Mouse (Mus musculus): ENCODE measurements around the gene Alox12.
A peak's percentile ranks its signal among the peaks of the same experiment; 100 is the strongest.

Alox12 gene

GRCm38 (mm10) chr11:70239541-70240279, 15.4 kb downstream of the Alox12 start, which contains the start of the genes Gm21988 and Rnasek:
Gene Gm21988, minus strand, starts transcription at chr11:70239830.
Gene Rnasek, minus strand, starts transcription at chr11:70239842.
- DNase-seq (ENCODE audit: low read depth, low spot score) = peak; percentile 88

GRCm38 (mm10) chr11:70238591-70239440, 16.3 kb downstream of the Alox12 start:
- no peak for DNase-seq (ENCODE audit: low read depth, low spot score)

- DNase-seq (ENCODE audit: low read depth, low spot score) = peak; percentile 95
These were observed 17.5 kb downstream of the Alox12 start, which contains the start of gene 0610010K14Rik for GRCm38 (mm10) chr11:70237457-70238167. Gene 0610010K14Rik, minus strand, starts transcription at chr11:70237914.

DNA sequence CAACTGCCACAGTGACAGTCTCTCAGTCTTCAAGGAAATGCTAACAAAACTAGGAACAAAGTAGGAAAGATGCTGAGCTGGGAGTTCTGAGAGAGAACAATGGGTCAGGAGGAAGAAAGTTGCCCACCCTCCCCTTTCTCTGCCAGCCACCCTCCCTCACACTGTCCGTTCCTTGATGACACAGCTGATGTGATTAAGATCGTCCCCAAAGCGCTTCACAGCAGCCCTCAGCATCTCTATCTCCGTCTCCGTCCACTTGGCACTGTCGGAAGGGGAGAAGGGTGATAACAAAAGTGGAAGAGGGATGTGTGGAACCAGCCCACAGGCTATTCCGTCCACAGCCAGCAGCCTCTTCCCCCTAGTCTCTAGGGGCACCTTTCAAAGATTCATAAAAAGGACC, 18.4 kb downstream of the Alox12 start:
- no peak for DNase-seq (ENCODE audit: low read depth, low spot score)

- DNase-seq (ENCODE audit: low read depth, low spot score) = no peak
These were observed 19.8 kb downstream of the Alox12 start for GRCm38 (mm10) chr11:70235254-70235900.

DNA sequence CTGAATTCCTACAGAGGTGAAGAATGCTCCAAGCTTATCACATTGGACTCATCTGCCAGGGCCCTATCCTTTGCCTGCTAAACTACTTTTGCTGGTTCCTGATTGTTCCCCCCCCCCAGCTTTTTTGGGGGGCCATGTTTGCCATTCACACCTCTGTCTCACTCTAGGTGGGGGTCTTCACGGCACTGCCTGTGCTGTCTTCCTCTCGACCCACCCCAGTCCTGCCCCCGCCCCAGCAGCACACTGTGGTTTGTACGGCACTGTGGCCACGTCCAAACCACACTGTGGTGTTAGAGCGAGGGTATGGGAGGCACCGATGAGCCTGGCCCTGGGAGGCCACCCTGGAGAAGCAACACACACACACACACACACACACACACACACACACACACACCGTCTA, 20.7 kb downstream of the Alox12 start:
- DNase-seq (ENCODE audit: low read depth, low spot score) = no peak

DNA sequence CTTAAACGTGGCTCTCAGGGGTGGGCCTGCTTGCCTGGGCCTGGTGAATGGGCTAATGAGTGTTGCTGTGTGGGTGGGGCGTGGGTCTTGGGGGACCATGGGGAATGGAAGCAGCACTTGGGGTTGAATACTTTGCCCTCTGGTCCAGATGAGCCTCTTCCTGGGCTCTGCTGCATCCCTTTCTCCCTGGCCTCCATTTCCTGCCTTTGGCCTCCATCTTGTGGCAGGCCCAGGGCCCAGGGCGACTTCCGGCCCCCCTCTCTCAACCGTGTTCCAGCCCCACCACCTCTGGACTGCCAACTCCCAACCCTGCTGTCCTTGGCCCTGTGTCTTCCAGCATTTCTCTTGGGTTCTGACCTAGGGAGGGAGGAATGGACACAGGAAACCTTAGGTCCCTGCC, 21.1 kb downstream of the Alox12 start:
- DNase-seq (ENCODE audit: low read depth, low spot score) = no peak

GRCm38 (mm10) chr11:70233016-70233415, 22.1 kb downstream of the Alox12 start:
- DNase-seq (ENCODE audit: low read depth, low spot score) = no peak

DNA sequence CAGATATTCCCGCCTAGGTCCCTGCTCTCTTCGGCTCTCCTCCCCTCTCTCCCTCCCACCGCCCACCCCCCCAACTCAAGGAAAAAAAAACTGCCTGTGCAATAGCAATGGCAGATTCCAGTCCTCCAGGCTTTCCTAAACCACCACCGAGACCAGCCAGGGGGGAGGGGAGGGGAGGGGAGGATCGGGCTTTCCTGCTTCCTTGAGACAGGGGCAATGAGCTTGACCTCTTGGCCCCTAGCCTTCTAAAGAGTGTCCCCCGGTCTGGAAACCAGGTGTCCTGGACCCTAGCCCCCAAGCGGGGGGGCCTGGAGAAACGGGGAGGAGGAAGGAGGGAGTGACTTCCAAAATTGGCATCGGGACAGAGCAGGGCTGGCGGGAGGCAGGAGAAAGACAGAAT, 22.6 kb downstream of the Alox12 start:
- no peak for DNase-seq (ENCODE audit: low read depth, low spot score)

GRCm38 (mm10) chr11:70230239-70230727, 24.9 kb downstream of the Alox12 start:
- no peak for DNase-seq (ENCODE audit: low read depth, low spot score)

GRCm38 (mm10) chr11:70229260-70230010, 25.7 kb downstream of the Alox12 start, which contains the start of gene Bcl6b:
Gene Bcl6b, minus strand, starts transcription at chr11:70229798.
- DNase-seq (ENCODE audit: low read depth, low spot score) = no peak

- no peak for DNase-seq (ENCODE audit: low read depth, low spot score)
These were observed 26.3 kb downstream of the Alox12 start for GRCm38 (mm10) chr11:70228828-70229227.

GRCm38 (mm10) chr11:70227661-70228245, 27.4 kb downstream of the Alox12 start:
- no peak for DNase-seq (ENCODE audit: low read depth, low spot score)

- no peak for DNase-seq (ENCODE audit: low read depth, low spot score)
These were observed 28.0 kb downstream of the Alox12 start for GRCm38 (mm10) chr11:70227126-70227525.

DNA sequence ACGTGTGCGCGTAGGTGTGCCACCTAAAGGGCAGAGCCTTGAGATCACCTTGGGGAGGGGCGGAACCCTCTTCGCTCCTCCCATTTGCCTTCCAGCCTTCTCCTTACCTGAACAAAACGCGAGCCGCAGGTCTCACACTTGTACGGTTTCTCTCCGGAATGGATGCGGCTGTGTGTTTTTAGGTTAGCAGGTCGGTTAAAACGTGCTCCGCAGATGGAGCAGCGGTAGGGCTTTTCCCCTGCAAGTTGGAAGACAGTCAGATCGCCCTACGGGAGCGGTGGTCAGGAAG, 28.6 kb downstream of the Alox12 start:
- no peak for DNase-seq (ENCODE audit: low read depth, low spot score)

GRCm38 (mm10) chr11:70225798-70226601, 29.2 kb downstream of the Alox12 start:
- DNase-seq (ENCODE audit: low read depth, low spot score) = no peak

DNA sequence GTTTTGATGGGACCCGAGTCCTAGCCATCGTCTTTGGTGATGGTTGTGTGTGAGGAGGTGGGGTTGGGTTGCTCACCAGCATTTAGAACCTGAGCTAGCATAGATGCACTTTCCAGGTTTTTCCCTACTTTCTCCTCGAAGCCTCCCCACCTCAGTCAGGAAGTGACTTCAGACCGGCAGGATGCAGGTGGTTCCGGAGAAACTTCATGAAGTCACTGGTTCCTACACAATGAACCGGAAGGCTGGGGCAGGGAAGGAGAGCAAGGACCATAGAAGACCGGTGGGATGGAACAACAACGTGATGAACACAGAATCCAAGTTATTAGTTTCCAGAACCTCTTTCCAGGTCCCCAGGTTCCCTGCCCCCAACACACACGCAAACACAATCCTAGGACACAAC, 31.4 kb downstream of the Alox12 start:
- no peak for DNase-seq (ENCODE audit: low read depth, low spot score)

GRCm38 (mm10) chr11:70221603-70222500, 33.3 kb downstream of the Alox12 start:
- no peak for DNase-seq (ENCODE audit: low read depth, low spot score)
